Mouse (Mus musculus) thymus, adult 2 months (tissue): ENCODE results near the gene Rhox3g.
"Not testable (repeated sequence)": the region's sequence is repeated elsewhere in the genome, so short reads cannot be mapped to it uniquely, and the experiment has no call there.

Experiments used
- CTCF ChIP-seq: fragments of 200-500 bp; IDR thresholded peaks from 2 replicates; pipeline ENCODE4 v1.5.1; 2012; ENCODE audit warnings: mild to moderate bottlenecking, control low read depth, low read length, moderate library complexity, borderline replicate concordance; ENCODE audit not compliant: control insufficient read depth, poor library complexity, insufficient read depth; ENCODE audit errors: extremely low read depth
- POLR2A ChIP-seq: fragments of 200-500 bp; IDR thresholded peaks from 2 replicates; pipeline ENCODE4 v1.6.1; 2012; ENCODE audit warnings: mild to moderate bottlenecking, low read length, control low read depth, moderate library complexity; ENCODE audit not compliant: control insufficient read depth, poor library complexity, insufficient read depth; ENCODE audit errors: extremely low read depth

DNA sequence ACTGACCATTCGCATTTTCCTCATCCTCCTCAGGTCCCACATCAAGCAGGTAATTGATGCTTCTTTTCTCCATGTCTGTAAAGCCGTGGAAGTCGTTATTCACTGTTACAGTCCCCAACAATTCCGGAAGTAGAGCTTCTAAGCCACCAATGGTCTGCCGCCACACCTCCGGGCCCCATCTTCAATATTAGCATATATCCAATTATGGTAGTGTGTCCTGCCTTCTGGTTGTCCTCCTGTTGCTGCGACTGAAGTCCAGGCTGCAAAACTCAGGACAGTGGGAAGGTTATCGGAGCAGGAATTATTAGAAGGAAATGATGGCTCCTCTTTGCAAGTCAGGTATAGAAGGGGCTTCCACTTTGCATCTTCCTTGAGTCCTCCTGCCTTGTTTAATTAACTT, 44.8 kb upstream of the Rhox3g start, which contains the start of gene Rhox2h:
- not testable (repeated sequence) for TF ChIP-seq POLR2A, CTCF
